Mouse (Mus musculus) heart, postnatal 25 days (tissue): Measurements from ENCODE around the gene Nr2f2. TPM values are rescaled to one million over a fixed set of nuclear protein-coding genes. Genes with fewer than 3 reads are reported as not detected.

Experiments used
- DNase-seq: peaks from one replicate; pipeline ENCODE4 v3.0.0; 2022; ENCODE audit warnings: low spot score
- intact Hi-C: fragments of 180-260 bp; cut with DNase I; formaldehyde crosslinking; loops from one replicate; pipeline ENCODE4 v1.15.1; 2025
- total RNA-seq, 2 experiments: library from RNA; stranded (reverse); gene quantifications; 2 replicates each; pipeline ENCODE4 v1.2.3; 2021

Nr2f2 gene
- total RNA-seq, 2 experiments from 2014 or later: 19.9 to 25.0 TPM

DNA sequence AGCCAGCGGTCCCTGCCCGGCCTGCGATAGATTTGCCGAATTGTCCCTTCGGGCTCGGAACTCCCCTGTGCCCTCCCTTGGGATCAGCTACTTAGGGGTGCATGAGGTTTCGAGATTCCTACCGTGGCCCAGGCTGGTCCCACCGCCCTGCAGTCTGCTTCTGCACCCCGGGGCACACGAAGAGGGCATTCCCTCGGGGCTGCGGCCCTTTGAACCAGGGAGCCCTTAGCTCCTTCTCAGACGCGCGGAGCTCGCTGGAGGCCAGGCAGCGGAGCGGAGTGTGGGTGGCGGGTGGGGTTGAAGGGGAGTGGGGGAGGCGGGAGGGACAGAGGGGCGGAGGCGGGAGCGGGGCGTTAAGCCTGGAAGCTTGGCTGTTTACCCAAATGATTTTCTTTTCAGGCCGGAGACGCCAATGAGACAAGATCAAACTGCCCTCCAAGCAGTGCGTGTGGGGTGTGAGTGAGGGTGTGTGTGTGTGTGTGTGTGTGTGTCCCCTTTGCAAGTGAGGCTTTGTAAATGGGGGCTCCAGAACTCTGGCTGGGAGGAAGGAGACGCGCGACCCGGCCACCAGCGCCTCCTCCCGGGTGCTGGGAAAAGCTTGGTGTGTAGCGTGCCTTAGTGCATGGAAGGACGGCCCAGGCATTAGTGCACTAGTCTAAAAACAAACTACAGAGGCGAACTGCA is 28.8 kb downstream of the Nr2f2 start:
- DNase-seq: no peak

DNA sequence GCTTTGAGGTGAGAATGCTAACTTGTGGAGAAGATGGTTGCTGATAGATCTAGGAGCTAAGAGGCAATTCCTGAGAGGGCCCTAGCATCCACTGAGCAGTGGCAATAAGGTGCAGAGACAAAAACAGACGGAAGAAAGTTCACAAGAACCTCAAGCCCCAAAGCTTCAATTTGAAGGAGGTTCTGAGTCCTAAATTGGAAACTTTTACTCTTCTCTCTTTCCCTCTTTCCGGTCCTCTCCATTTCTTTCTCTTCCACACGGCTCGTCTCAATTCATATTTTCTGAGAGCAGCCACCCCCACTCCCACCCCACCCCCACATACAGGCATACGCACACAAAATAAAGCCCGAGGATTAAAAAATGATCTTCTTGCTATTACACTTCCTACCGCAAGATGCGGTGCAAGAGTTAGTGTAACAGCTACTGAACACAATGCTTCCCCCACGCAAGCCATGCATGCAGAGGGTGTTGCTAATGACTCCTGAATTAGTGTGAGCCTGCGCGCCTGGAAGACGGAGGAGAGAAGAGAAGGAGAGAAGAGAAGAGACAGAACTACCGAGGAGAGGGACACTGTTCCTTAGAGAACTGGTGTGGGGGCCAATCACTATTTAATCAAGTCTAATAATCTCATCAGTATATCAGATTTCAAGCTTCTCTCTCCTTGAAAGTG is 29.8 kb downstream of the Nr2f2 start:
- no peak for DNase-seq
- intact Hi-C loops: loop anchor here (5.0 to 10.0 kb wide), 2 partner anchors 219 to 522 kb away; no protein-coding TSS in a partner anchor

More for the DNA sequence above, 28.8 kb downstream of the Nr2f2 start:
- intact Hi-C loops: loop anchor here (5.0 to 10.0 kb wide), 2 partner anchors 220 to 523 kb away; no protein-coding TSS in a partner anchor

DNA sequence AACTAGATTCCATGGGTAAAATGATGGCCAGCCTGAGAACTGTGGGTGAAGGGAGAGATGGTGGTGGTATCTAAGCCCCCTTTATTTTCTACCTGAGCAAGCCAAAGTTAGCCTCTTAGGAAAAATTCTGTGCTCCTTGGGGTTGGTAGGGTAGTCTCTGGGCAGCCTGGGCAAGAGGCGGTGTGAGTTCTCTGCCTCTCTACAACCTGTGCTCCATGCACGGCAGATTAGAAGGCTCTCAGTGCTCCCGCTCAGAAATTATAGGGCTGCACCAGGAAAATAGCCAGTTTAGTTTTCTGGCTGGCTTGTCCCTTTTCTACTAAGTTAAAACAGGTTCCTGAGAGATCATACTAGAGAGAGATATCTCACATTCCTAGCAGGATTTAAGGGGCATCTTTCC is 30.4 kb downstream of the Nr2f2 start:
- no peak for DNase-seq
- intact Hi-C loops: loop anchor here (5.0 to 10.0 kb wide), 2 partner anchors 219 to 521 kb away; no protein-coding TSS in a partner anchor

GRCm38 (mm10) chr7:70335411-70335810 is 31.1 kb downstream of the Nr2f2 start:
- DNase-seq: no peak
- intact Hi-C loops: loop anchor here (1.0 to 10.0 kb wide), 3 partner anchors 218 to 844 kb away; no protein-coding TSS in a partner anchor

DNA sequence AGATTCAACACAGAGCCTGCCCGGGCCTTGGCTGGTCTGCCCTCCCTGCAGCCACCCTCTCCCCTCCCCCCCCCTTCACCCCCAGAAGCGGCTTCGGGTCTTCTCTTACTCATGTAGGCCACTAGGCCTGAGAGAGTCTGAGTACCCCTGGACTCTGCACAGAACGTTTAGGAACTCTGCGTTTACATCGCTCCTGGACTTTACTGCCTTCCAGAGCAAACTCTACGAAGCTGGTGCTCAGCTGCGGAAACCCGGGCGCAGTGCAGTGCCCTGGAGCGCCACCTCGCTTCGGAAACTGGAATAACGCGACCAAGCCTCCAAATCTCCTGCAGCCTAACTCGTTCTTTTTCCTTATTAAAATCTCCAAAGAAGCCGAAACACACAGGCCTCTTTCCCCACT is 31.7 kb downstream of the Nr2f2 start:
- intact Hi-C loops: loop anchor here (1.0 to 10.0 kb wide), 3 partner anchors 218 to 844 kb away; no protein-coding TSS in a partner anchor

GRCm38 (mm10) chr7:70333851-70334250 is 32.7 kb downstream of the Nr2f2 start:
- intact Hi-C loops: loop anchor here (10.0 kb wide), 1 partner anchor 519 kb away; no protein-coding TSS in a partner anchor

More for the DNA sequence above, 31.7 kb downstream of the Nr2f2 start:
- DNase-seq: no peak

GRCm38 (mm10) chr7:70332926-70333664 is 33.4 kb downstream of the Nr2f2 start:
- intact Hi-C loops: loop anchor here (10.0 kb wide), 1 partner anchor 518 kb away; no protein-coding TSS in a partner anchor
- DNase-seq: no peak

More at GRCm38 (mm10) chr7:70333851-70334250, 32.7 kb downstream of the Nr2f2 start:
- DNase-seq: no peak

DNA sequence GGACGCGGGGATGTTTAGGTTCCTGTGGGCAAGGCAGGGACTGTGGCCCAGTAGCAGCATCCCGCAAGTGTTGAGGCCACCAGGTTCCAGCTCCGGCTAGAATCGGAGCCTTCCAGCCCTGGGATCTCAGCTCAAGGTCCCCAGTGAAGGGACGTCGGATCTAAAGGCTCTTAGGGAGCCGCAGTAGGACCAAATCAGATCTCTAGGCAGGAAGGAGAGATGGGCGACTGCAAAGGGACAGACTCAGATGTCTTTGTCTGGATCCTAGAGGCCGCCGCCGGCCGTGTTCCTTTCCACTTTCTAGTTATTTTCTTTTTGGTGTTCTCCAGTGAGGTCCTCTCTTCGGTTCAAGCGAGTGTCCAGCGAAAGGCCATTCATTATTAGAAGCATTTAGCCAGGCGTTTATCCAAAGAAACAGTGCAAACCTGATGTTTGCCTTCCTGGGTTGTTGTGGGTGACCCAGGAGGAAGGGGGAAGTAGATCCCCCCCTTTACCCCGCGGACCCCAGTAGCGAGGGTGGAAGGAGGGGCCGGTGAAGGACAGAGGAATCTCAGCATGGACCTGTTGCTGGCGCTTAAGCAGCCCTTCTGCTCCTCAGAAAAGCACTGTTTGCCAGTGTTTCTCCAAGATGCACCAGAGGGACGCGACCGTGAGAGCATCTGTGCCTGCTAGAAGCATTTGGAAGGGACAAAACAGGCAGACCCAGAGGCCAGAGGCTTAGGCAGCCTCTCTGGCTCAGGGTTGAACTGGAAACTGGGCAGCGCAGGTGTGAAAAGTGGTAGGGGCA is 34.3 kb downstream of the Nr2f2 start:
- DNase-seq: no peak
- intact Hi-C loops: loop anchor here (10.0 kb wide), 1 partner anchor 517 kb away; no protein-coding TSS in a partner anchor

DNA sequence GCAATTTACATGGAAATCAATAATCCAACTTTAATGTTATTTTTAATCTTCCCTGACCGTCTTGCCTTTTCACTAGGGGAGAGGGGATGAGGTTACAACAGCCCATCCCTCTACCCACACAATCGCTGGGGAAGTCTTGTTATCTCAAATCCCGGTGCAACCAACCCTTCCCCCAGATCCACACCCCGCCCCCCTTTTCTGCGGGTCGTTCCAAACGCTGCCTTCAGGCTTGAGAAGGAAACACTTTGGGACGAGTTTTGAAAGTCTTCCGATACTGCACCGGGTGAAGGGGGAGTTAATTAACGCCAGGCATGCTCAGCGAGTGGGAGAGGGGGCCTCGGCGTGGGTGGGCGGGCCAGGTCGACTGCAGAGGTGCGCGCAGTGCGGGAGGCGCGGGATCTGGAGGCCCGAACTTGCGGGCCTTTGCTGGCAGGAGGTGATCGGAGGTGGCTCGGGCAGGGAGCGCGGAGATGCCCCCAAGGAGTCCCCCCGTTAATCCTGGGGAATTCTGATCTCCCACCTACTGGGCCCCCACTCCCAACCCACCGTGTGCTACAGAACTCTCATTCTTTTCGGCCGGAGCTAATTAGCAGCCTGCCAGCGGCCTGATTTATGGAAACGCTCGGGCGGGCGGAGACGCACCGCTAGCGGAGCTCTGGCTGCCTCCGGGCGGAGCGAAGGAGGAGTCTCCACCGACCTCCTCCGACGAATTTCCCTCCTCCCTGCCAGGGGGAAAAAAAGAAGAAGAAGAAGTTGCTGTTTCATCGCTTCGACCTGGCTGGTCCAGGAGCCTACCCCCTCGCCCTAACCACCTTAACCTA is 35.1 kb downstream of the Nr2f2 start:
- no peak for DNase-seq
- intact Hi-C loops: loop anchor here (10.0 kb wide), 1 partner anchor 517 kb away; no protein-coding TSS in a partner anchor

DNA sequence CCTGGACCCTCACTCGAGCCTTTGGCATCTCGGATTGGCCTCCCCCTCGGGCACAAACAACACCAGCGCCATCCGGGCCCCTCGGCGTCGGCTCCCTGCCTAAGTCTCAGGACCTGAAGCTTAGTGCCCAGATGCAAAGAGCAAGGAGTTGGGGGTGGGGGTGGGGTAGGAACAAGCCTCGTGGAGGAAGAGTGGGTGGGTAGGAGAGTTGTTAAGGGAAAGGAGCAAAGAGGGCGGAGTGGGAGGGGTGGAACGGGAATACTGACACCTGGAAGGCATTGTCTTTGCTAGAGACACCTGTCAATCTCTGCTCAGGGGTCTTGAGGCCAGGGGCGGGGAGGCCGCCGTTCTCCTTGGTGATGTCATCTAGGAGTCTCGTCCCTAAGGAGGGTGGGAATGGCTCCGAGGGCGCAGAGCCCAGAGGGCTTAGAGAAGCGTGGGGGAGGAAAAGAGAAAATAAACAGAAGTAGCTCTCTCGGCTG is 35.7 kb downstream of the Nr2f2 start:
- DNase-seq: no peak

GRCm38 (mm10) chr7:70330207-70330562 is 36.4 kb downstream of the Nr2f2 start:
- DNase-seq: no peak

More for the DNA sequence above, 35.7 kb downstream of the Nr2f2 start:
- intact Hi-C loops: loop anchor here (10.0 kb wide), 1 partner anchor 516 kb away; no protein-coding TSS in a partner anchor

GRCm38 (mm10) chr7:70329521-70330206 is 36.9 kb downstream of the Nr2f2 start:
- no peak for DNase-seq
- intact Hi-C loops: loop anchor here (2.0 to 10.0 kb wide), 2 partner anchors 51 to 515 kb away; no protein-coding TSS in a partner anchor

More at GRCm38 (mm10) chr7:70330207-70330562, 36.4 kb downstream of the Nr2f2 start:
- intact Hi-C loops: loop anchor here (10.0 kb wide), 1 partner anchor 515 kb away; no protein-coding TSS in a partner anchor

- no peak for DNase-seq
- intact Hi-C loops: loop anchor here (2.0 kb wide), 1 partner anchor 50 kb away; no protein-coding TSS in a partner anchor
These were observed 37.5 kb downstream of the Nr2f2 start for GRCm38 (mm10) chr7:70329037-70329516.

DNA sequence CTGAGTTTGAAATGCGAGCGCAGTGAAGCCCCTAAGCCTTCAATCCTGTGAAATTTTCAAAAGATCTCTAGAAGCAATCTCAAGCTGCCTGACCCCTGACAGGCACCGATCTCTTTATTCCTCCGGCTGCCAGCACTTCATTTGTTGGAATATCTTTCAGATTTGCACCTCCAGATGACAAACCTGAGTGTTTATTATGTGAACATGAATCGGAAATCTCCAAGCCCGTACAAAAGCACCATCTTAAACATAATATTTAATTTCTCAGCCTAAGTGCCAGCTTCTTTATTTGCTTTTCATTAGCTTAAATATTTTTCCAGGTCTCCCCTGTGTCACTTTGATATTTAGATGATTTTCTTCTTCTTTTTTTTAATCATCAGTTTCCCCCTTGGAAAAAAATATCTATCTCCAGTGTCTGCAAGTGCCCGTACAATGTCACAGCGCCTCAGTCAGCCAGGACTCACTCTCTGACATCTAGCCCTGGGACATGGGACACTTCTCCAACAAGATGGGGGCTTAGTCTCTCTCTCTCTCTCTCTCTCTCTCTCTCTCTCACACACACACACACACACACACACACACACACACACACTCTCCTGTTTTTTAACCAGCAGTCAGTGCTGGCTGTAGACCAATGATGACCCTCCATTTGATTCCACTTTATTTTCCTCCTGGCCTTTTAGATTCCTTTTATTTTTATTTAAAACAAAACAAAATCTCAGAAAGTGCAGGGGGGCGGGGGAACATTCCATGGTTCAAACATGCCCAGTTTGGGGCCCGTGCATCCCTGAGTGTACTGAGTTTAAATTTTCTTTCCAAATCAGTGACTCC is 38.1 kb downstream of the Nr2f2 start:
- no peak for DNase-seq
- intact Hi-C loops: loop anchor here (2.0 kb wide), 1 partner anchor 50 kb away; no protein-coding TSS in a partner anchor

- intact Hi-C loops: no loop called here
- DNase-seq: no peak
These were observed 39.3 kb downstream of the Nr2f2 start for GRCm38 (mm10) chr7:70327191-70327590.
